Mouse (Mus musculus) right cerebral cortex, postnatal 36 days (tissue): Measurements from ENCODE around the gene Lrrtm1.

Experiments used
- DNase-seq, 2 experiments: peaks; one replicate each; pipeline ENCODE4 v3.0.0; 2022; ENCODE audit warnings: low spot score in 2 of 2, mixed read lengths in 1 of 2

Lrrtm1 gene

DNA sequence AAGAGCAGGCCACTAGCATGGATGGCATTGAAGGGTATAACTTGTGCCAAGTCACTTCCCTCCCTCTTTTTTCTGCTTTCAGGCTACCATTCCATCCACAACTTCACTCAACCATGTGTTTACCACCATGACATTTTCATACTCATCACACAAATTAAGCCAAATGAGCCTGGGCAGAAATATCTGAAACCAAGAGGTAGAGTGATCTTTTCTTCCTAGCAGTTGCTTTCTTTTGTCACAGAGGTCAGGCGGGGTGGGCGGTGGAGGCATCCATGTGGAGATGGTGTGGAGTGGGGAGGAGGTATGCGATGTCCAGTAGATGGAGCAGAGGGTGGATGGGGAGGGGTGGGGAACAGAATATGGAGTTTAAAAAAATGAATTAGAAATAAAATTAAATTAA is 64.3 kb downstream of the Lrrtm1 start:
- no peak for DNase-seq
